Mouse (Mus musculus): Measurements from ENCODE around the gene Atxn1.

DNA sequence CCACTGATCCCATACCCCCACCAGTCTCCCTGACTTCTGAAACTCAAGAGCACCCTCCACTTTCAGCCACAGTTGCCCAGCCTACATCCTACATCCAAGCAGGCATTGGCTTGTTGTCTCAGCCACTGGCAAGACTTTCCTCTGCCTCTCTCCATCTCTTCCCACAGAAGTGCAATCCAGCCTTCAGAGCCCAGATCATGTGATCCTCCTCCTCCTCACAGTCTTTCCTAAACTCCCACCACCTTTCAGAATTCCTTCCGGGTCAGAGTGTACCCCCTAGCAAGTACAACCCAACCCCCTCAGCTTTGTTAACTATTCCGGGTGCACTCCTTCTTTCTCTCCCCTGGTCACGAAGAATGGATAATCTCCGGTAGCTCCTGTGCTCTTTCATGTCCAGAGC lies 11.7 kb downstream of the Atxn1 start:
- TF ChIP-seq POLR2AphosphoS2 (IDR thresholded peaks at IDR 0.05; ENCODE audit: low read length) (no peak), EP300 (IDR thresholded peaks at IDR 0.05; ENCODE audit: low read depth in 1 of 2, low read length in 2 of 2) (no peak), USF2 (IDR thresholded peaks at IDR 0.05; ENCODE audit: borderline replicate concordance in 1 of 2, insufficient read depth in 1 of 2, low read depth in 1 of 2, low read length in 2 of 2) (no peak), CTCF (IDR thresholded peaks at IDR 0.05 in 2 of 3, conservative IDR thresholded peaks at IDR 0.05 in 1 of 3; ENCODE audit: control insufficient read depth in 1 of 3, insufficient read depth in 1 of 3, low read depth in 2 of 3, low read length in 3 of 3, poor library complexity in 1 of 3, severe bottlenecking in 1 of 3) (no peak), MEF2A (IDR thresholded peaks at IDR 0.05; ENCODE audit: extremely low read depth, insufficient replicate concordance, low read depth, low read length, poor library complexity, severe bottlenecking) (no peak), ELF1 (IDR thresholded peaks at IDR 0.05; ENCODE audit: low read depth, low read length) (no peak), ZNF384 (IDR thresholded peaks at IDR 0.05; ENCODE audit: low read depth, low read length) (no peak)
